Mouse (Mus musculus) testis, postnatal 14 days (tissue): ENCODE data around the gene Sptb.

Experiments used
- DNase-seq: peaks from one replicate; pipeline ENCODE4 v3.0.0; 2021; ENCODE audit warnings: low spot score

The Sptb gene

DNA sequence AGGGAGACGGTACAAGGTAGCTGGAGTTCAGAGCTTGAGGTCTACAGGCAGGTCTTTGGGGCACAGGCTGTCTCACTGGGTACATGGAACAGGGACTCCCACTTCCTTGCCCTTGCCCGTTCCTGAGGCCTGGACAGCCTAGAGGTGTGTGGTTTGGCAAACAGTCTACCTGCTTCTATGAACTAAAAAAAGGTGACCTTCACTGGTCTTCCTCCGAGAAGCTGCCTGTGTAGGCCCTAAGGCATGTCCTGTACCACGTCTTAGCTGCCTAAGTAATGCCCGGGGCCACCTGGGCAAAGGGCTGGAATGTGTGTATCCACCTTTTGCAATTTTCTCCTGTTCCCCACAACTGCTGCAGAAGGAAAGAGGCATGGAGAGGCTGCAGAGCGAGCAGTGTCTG, 137.0 kb downstream of the Sptb start:
- no peak for DNase-seq

DNA sequence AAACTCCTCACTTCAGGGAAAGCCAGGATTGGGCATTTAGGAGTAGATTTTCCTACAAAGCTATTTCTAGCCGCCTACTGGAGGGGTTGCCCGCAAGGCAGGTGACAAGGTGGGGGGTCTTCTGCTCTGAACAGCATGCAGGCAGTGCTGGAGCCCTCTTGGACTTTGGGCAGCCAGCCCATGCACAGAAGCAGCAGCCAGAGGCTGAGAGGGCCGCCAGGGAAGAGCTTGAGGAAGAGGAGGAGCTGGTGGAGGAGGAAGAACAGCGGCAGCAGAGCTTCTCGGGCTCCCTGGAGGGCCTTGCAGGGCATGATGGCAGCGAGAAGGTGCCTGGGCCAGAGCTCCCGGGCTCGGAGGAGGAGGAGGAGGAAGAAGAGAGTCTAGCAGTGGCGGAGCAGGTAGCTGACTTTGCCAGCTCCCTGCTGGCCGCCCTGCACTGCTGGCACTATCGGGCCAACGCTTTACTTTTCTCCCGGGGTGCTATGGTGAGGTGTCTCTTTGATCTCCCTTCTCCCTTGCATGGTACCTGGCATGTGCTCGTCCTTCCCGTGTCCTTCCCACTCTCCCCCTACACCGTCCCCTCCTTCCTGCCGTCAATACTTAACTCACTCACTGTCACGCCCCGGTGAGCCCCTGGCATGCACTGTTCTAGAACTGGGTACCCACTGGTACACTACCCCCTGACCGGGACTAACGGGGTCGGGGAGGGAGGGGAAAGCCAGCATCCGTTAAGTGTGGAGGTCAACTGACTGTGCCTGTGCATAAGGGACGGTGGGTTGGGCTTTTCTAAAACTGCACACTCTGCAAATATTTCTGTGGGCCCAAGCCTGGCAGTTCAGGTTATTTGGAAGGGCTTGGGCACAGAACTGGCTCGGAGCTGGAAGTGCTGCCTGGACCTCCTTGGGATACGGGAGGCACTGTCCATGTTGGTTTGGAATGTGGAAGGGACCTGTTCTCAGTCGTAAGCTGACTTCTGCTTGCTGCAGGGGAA, 137.8 kb downstream of the Sptb start:
- no peak for DNase-seq

DNA sequence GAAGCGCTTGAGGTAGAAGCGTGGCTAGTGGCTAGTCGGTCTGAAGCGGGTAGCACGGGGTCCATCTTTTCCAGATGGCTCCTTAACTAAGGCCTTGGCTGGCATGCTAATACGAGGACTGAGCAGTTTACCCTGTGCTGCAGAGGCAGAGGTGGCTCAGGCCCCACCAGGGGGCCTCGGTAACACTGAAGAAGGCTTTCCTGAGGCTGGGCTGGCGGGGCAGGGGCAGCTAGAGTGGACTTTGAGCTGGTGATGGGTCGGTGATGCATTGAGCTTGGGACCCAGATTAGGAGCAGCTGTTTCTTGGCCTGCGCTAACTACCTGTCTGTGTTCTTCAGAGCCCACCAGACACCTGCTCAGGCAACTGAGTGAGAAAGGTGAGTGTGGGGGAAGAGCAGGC, 139.1 kb downstream of the Sptb start:
- no peak for DNase-seq

DNA sequence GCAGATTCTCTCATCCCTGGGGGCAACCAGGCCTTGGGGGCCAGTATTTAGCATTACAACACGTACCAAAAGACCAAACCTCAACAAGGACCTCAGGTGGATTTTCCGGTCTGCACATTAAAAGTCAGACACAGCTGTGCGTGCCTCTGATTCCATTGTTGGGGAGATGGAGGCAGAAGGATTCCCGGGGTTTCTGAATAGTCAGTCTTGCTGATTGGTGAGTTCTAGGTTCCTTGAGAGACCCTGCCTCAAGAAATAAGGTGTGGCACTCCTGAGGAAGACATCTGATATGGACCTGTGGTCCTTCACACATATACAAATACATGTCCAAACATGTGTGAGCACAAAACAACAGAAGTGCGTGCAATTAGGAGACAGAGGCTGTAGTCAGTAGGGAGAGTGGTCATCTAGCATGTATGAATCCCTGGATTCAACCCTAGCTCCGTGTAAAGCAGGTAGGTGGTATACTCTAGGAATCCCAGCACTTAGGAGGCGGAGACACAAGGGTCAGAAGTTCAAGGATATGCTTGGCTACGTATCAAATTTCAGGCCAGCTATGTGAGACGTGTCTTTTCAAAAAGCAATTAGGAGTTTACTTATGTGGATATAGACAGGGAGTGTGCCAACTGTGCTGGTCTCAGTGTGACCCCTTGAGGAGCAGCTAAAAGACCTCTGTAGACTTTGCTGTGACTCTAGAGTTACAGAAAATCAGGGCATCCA, 140.0 kb downstream of the Sptb start:
- DNase-seq, result no peak

DNA sequence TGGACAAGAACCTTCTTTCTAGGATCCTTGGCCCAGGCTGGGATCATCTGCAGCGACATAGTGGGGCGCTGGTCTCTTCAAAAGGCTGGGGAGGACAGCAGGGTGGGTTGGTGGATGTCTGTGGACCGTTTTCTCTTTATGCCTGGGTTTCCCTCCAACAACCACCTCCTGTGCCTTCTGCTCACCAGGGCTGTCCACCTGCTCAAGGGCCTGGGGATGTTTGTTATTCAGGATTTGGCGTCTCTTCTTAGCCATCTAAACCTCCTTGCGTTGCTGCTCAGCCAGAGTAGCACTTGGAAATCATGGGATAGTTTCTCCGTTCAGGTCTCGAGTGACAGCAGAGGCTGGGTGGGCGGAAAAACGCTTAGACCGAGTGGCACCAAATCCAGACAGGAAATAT, 144.1 kb downstream of the Sptb start:
- DNase-seq, result no peak

DNA sequence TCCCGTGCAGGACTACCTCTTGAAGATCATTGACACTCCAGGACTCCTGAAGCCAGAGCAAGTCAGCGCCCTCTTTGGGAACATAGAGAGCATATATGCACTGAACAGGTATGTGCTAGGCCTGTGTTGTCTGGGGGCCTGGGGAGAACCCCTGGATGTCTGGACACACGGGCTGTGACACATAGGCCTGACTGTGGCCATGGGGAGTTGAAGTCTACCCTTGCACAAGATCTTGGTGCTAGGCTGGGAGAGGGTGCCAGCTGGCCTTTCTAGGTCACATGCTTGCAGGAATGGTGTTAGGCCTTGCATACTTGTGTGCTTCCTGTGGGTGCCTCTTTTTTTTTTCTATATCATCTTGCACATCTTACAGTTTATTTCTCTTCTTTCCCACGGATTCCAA, 148.2 kb downstream of the Sptb start:
- DNase-seq, result no peak

DNA sequence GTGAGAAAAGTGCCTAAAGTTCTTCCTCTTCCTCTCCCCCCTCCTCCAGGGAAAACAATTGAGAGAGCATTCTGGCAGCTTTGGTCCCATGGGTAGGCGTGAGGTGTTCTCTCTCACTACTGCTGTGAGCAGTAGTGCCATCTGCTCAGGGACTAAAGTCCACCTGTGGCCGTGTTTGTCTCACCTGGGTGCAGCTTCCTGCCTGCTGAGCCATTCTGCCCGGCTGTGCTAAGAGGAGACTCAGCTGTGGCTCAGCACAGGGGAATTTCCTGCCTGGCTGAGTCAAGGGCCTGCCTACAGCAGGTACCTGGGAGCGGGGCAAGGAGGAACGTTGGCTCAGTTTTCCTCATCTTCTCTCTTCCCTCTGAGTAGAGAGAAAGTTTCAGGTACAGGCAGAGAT, 152.1 kb downstream of the Sptb start:
- DNase-seq, result no peak

DNA sequence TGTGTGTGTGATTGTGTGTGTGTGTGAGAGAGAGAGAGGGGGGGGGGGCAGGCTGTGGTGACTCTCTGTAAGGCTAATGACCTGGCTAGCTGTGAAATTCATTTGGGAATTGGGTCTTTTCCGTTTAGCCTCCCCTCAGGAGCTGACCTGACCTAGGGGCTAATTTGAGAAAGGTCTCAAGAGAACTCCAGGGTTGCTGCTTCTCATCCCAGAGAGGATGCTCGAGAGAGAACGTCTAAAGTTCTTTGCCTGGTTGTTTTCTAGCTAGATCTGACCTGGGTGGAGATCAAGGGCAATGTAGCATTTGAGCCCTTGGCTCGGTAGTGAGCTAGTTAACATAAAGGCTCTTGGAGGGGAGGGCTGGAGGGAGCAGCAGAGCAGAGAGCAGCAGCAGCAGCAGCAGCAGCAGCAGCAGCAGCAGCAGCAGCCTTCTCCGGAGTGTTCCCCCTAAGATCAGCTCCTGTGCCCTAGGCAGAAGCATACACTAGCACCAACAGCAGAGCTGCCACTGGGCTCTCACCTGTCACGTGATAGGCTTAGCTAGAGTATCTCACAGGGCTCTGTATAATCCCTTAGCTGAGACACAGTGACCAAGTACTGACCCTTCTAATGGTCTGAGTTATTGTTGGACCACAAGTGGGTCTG, 153.5 kb downstream of the Sptb start:
- DNase-seq, result no peak

DNA sequence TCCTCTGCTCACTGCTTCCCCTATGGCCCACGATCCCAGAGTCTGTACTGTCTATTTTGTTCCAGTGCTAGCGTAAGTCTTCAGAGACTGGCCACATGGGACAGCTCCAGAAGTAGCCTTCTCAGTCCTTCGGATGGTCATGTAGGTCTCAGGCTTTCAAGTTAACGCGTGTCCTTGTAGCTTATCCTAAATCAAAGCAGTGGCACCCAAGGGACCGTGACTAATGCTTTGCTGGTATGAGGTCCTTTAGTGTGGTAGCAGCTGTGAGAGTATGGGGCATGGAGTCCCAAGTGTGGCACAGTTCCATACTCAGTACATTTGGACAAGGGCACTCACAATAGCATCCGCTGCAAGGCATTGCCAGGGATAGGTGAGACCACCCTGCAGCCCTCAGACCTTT, 154.2 kb downstream of the Sptb start:
- no peak for DNase-seq

DNA sequence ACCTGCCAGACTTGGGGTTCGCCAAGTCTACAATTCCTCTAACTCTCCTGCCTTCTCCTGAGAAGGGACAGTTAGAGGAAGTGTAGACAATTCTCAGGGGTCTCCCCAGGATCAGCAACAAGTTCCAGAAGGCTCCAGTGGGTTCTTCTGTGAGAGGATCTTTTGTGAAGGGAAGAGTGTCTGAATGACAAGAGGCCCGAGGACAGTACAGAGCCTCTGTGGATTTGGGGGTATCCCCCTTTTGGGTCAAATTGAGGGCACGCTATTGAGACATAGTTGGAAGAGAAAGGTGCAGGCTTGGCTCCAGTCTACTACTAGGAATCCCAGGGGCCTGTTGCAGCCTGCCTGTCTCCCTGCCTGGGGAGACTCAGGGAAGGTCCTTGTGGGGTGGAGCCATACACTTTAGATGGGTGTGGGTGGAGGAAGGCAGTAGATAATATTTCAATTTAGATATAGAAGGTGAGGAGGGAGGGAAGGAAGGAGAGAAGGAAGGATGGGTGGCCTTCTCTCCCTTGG, 155.4 kb downstream of the Sptb start:
- DNase-seq, result no peak

DNA sequence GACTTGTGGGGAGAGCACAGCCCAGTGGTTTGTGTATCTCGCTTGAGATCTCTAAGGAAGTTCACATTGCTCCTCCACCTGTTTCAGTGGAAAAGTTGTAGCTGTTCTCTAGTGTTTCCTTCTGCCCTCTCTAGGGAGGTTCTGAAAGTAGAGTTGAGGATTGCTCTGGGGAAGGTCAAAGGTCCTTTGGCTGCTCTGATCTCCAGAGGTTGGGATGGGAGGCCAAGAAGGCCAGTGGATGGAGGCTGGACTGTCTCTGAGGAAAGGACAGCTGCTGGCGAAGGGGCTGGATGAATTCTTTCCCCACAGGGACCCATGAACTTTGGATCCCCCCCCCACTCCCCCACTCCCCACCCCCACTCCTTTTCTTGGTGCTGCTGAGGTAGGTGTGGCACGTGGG, 156.0 kb downstream of the Sptb start:
- DNase-seq, result no peak

DNA sequence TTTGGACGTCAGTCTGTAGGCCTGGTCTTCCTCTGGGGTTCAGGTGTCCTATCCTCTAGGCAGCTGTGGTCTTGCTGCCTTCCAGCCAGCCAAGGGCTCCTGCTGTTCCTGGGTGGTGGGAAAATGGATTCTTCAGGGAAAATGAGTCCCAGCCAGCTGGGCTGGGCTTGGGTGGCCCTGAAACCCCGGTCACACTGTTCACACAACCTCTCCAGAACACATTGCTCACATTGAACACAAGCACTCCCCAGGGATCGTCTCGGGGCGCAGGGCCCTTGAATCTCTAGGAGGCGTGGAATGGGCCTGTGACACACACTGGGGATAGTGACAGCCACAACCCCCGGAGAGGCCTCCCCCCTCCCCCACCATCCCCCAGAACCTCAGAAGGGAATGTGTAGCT, 156.4 kb downstream of the Sptb start:
- peak; percentile 67 for DNase-seq

DNA sequence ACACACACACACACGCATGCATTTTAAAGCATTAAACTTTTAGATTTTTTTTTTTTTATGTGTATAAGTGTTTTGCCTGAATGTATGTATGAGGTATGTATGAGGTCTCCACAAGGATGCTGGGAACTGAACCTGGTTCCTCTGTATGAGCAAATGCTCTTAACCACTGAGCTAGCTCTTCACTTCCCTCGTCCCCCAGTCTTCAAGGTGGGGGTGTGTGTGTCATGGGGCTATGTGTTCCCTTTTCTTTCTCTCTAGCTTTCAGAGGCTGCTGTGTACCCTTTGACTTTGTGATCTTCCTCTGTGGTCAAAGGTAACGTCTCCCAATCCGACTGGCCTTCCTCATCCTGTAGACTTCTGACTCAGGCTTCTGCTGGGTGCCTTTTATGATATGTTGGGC, 157.4 kb downstream of the Sptb start:
- DNase-seq, result no peak

DNA sequence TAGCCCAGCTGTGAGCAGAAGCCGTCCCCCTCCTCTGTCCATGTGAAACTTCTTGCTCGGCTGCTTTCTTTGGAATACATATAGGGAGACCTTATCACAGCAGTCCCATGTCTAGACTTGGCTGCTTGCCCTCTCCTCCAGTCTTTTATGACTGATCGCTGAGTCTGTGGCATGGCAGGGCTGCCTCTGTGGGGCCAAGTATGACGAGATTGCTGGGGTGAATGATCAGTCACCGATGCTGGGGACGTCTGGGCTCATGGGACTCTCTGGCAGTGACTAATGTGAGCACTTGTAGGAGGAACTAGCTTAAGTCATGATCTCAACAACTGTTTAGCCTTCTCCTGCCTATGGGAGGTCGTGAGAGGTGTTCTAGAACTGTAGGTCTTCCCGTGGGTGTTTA, 158.0 kb downstream of the Sptb start:
- no peak for DNase-seq

DNA sequence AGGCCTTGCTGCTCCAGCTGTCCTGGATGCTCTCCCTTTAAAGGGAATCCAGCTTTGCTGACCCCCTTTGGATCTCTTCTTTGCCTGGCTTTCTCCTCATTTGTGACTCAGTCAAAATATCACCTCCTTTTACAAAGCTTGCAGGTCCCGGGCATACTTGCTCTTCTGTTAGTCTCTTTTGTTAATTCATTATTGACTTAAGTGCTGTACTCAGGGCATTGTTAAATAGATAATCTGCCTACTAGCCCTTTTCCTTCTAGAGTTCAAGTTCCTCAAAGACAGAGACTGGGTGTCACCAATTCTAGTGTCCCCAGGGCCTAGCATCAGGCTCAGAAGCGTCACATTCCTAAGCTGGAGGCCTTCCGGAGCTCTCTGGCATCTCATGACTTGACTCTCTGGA, 161.1 kb downstream of the Sptb start:
- no peak for DNase-seq

DNA sequence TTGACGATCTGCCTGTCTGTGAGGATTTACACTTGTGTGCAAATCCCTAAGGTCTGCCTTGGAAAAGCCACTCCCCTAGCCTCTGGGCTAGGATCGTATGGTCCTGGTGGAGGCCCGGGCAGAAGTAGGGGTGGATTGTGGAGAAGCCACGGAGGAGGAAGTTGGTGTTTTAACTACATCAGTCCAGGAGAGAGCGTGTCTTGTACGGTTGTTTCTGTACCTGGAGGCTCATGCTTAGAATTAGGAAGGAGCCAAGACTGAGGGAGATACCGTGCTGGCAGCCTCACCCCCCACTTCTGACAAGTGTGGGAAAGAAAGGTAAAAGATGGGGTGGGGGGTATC, 162.3 kb downstream of the Sptb start:
- no peak for DNase-seq

DNA sequence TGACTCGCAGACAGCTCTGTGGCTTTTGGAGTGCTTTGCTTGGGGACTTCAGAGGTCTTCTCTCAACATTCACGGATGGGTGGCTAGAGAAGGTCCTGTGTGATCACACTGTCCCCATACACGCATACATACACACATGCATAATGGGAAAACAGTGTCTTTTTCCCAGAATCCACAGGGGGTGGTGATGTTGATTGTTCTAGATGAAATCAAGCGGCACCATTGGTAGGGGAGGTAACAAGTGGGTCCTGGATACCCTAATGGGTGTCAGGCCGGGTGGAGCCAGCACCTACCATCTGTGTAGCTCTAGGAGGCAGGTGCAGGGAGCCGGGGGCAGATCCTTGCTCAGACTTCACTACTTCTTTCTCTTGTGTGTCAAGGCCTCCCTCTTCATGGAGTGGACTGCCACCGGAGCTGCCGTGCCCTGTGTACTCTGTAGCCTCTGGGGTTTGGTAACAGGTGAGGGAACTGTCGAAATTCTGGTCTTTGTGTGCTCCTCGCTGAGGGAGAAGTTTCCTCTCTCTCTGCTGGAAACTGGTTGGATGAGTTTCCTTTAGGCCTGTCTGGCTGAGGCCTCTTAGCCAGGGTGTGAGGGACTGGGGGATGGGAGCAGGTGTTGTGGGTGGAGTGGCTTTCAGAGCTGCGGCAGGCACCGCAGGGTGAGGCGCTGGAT, 162.8 kb downstream of the Sptb start:
- no peak for DNase-seq

DNA sequence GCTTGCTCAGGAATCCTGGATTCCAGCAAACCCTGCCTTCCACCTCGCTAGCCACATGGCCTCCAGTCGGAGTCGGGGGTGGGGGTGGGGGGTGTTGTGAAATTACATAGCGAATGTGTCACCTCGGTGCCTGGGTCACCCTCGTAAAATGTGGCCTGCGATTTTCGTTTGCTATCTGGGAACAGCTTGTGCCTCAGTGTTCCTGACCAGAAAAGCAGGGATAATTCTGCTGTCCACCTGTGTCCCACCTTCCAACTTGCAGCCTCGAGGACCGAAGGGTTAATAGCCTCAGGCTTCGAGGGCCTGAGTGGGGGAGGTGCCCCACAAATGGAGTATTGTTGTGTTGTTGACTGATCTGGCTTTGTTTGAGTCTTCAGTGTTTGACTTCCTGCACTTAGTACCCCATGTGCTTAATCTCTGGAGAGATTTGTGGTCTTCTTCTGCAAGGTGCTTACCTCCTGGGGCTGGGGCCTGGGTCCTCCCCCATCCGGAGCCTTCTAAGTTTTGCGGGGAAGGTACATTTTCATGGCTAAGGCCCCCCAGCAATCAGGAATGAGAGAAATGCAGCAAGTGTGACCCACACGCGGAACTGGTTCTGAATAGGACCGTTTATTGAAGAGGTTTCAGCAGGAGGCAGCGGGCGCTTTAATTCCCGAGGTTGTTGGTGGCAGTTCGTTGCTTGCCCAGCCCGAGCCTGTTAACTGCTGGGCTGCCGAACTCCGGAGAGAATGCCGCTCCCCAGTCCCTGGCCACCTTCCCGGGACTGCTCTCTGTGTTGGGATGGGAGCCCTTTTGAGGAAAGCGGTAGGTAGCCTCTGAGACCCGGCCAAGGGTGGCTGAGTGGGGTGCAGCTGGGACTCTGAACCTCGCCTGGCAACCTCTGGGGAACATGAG, 163.7 kb downstream of the Sptb start:
- DNase-seq, result no peak

DNA sequence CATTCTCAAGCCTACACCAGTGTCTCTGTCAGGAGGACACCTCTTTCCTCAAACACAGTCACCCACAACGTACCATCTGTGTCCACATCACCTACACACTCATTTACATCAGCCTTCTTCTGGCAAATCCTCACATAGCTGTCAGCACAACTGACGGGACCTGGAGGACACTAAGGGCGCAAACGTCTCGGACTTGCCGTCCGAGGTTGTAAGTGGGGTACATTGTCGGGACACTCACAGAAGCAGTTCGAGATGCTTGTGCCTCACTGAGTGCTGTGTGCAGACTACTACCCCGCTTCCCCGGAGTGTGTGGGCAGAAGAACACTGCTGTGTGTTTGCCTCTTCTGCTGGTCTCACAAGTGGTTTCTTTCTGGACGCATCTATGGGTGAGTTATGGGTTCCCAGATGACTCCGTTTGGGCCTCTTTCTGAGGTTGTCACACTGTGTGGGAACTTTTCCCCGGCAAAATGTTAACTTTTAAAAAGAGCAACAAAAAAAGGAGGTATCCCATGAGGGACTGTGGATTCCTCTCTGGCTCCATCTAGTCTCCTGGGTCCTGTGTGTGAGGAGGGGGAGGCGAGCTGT, 164.5 kb downstream of the Sptb start:
- DNase-seq, result no peak

DNA sequence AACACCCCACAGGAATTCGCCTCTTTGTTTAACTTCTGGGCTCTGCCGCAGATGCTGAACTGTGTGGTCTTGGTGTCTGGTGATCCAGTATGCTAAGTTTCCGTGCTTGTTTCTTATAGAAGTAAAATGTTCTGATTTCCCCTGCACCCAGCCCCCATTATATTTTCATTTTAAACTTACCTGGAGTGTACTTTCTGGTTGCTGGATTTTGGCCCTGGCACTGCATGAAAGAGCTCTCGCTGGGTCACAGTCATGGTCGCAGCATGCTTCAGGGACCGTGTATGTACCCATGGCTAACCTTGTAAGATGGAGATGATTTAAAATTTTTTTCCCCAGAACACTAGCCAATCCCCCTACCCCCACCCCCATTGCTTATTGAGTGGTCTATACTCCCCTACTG, 168.5 kb downstream of the Sptb start:
- no peak for DNase-seq

DNA sequence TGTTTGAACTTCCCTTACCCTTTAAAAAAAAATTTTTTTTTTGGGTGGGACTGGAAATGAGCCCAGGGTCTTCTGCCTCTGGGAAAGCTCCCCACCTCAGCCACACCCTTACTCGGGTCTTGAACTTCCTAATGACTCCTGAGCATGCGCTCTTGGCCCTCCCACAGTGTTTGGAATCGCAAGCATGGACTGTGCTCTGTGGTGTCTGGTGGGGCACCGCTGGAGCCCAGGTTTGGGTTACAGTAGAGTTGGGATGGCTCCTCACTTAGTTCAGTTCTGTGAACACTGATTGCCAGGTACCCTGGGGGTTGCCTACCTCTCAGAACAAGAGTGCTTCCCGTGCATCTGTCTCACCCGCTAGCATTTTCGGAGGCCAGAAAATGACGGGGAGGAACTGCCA, 168.9 kb downstream of the Sptb start:
- no peak for DNase-seq
